Mouse (Mus musculus) forebrain, embryonic 15.5 days (tissue): ENCODE data around the gene Serpina9. TPM values are rescaled to one million over a fixed set of nuclear protein-coding genes. Genes with fewer than 3 reads are reported as not detected.

Experiments
- ATAC-seq: fragments of 200-750 bp; cut with Nextera tagmentation; replicated peaks from 2 replicates; pipeline ENCODE4 v1.8.0; 2017; ENCODE audit warnings: mild to moderate bottlenecking, moderate TSS enrichment, moderate library complexity
- H3K27ac ChIP-seq: fragments of 300-500 bp; sonication (generic); replicated peaks from 2 replicates; pipeline ENCODE4 v1.5.1; 2015; ENCODE audit warnings: mild to moderate bottlenecking, inconsistent platforms
- H3K27me3 ChIP-seq: fragments of 300-500 bp; sonication (generic); 2 replicates; pipeline ENCODE4 v1.6.1; 2015; ENCODE audit warnings: inconsistent platforms
- H3K36me3 ChIP-seq: fragments of 300-500 bp; sonication (generic); 2 replicates; pipeline ENCODE4 v1.6.1; 2015; ENCODE audit warnings: mild to moderate bottlenecking, inconsistent platforms
- H3K4me1 ChIP-seq: fragments of 300-500 bp; sonication (generic); 2 replicates; pipeline ENCODE4 v1.6.1; 2015; ENCODE audit warnings: inconsistent platforms
- H3K4me2 ChIP-seq: fragments of 300-500 bp; sonication (generic); replicated peaks from 2 replicates; pipeline ENCODE4 v1.6.1; 2015; ENCODE audit warnings: mild to moderate bottlenecking, inconsistent platforms
- H3K4me3 ChIP-seq: fragments of 300-500 bp; sonication (generic); 2 replicates; pipeline ENCODE4 v1.5.1; 2015; ENCODE audit warnings: mild to moderate bottlenecking, inconsistent platforms
- H3K9ac ChIP-seq: fragments of 300-500 bp; sonication (generic); replicated peaks from 2 replicates; pipeline ENCODE4 v1.6.1; 2015; ENCODE audit warnings: mild to moderate bottlenecking, inconsistent platforms
- H3K9me3 ChIP-seq: fragments of 300-500 bp; sonication (generic); 2 replicates; pipeline ENCODE4 v1.6.1; 2016; ENCODE audit warnings: inconsistent platforms
- whole genome bisulfite sequencing: fragments of 180-500 bp; shearing (Covaris S2); methylation state at CpG from one replicate; pipeline ENCODE4 v1.1.7; 2015; ENCODE audit warnings: mixed read lengths; 5-methylcytosine and 5-hydroxymethylcytosine counted together
- polyA plus RNA-seq: library from polyadenylated mRNA; unstranded; fragments of >200 nt; fragmentation: Nextera tagmentation; extraction: Ambion mirVana; gene quantifications from 2 replicates; pipeline ENCODE4 v1.2.1, GENCODE M21; 2015

The Serpina9 gene
- not detected in 2 replicates for polyA plus RNA-seq

- WGBS: 90% methylated on average over 6 of the region's 6 CpGs
- Histone ChIP-seq H3K27me3 (no peaks in the 10 kb centered on the region), H3K9ac (no peak within 1 kb of the TSS), H3K4me1 (no peaks in the 10 kb centered on the region), H3K36me3 (no peaks in the 10 kb centered on the region), H3K4me2 (no peak within 1 kb of the TSS), H3K9me3 (no peaks in the 10 kb centered on the region), H3K4me3 (no peak within 1 kb of the TSS), H3K27ac (no peak within 1 kb of the TSS)
- no peak for ATAC-seq
These were observed at the start of gene Serpina9 for GRCm38 (mm10) chr12:104013620-104014019. TSS of gene Serpina9 (minus strand) at chr12:104013755.

- 68% methylated on average over 2 of the region's 2 CpGs for WGBS
- H3K27ac ChIP-seq: no peak overlapping the region
- ATAC-seq: no peak
- H3K4me2 ChIP-seq: no peak overlapping the region
- H3K36me3 ChIP-seq: no peaks in the 10 kb centered on the region
- H3K27me3 ChIP-seq: no peaks in the 10 kb centered on the region
- no peak overlapping the region for H3K4me3 ChIP-seq
- H3K4me1 ChIP-seq: peaks cover 6% of the 10 kb centered on the region
- no peak overlapping the region for H3K9ac ChIP-seq
- no peaks in the 10 kb centered on the region for H3K9me3 ChIP-seq
These were observed 48.3 kb upstream of the Serpina9 start for GRCm38 (mm10) chr12:104061862-104062261.

- no peak for ATAC-seq
These were observed 46.6 kb upstream of the Serpina9 start for GRCm38 (mm10) chr12:104060126-104060525.

GRCm38 (mm10) chr12:104057531-104057930 is 44.0 kb upstream of the Serpina9 start:
- Histone ChIP-seq H3K36me3 (no peaks in the 10 kb centered on the region), H3K4me1 (peaks cover 8% of the 10 kb centered on the region), H3K9me3 (no peaks in the 10 kb centered on the region), H3K27me3 (no peaks in the 10 kb centered on the region), H3K9ac (no peak overlapping the region), H3K27ac (no peak overlapping the region; the same call in 1 of the 2 replicates), H3K4me2 (no peak overlapping the region), H3K4me3 (no peak overlapping the region)
- 84% methylated on average over 7 of the region's 7 CpGs for WGBS
- 0 out of 2 replicates have a peak, but pooled peaks have one; percentile 9 for ATAC-seq

More at GRCm38 (mm10) chr12:104060126-104060525, 46.6 kb upstream of the Serpina9 start:
- Histone ChIP-seq H3K27ac (no peak overlapping the region), H3K27me3 (no peaks in the 10 kb centered on the region), H3K4me3 (no peak overlapping the region), H3K4me1 (peaks cover 8% of the 10 kb centered on the region), H3K9ac (no peak overlapping the region), H3K36me3 (no peaks in the 10 kb centered on the region), H3K4me2 (no peak overlapping the region), H3K9me3 (no peaks in the 10 kb centered on the region)
- WGBS: 77% methylated on average over 6 of the region's 6 CpGs

- WGBS: 21% methylated on average over 4 of the region's 4 CpGs
- Histone ChIP-seq H3K9ac (no peak overlapping the region), H3K9me3 (no peaks in the 10 kb centered on the region), H3K4me1 (peaks cover 8% of the 10 kb centered on the region), H3K27ac (no peak overlapping the region; the same call in 1 of the 2 replicates), H3K4me2 (no peak overlapping the region), H3K27me3 (no peaks in the 10 kb centered on the region), H3K36me3 (no peaks in the 10 kb centered on the region), H3K4me3 (no peak overlapping the region)
- ATAC-seq: peak; percentile 69
These were observed 43.5 kb upstream of the Serpina9 start for GRCm38 (mm10) chr12:104057050-104057449.

DNA sequence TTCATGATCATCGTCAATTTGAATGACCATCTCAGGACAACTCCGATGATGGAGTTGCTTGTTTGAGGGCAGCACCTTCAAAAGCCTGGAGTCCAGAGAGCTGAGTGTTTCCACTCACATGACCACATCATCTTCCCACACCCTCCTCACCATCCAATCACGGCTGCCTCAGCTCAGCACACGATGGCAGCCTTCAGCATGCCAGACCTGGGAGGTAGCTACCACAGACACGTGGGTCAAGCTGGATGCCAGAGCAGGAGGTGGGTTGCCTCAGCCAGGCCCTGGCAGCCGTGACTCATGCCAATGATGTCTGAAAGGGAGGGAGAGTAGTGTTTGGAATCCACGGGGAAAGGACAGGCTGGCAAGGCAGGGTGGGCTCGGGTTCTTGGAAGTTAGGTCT is 42.2 kb upstream of the Serpina9 start:
- H3K27ac ChIP-seq: no peak overlapping the region
- no peak for ATAC-seq
- H3K36me3 ChIP-seq: no peaks in the 10 kb centered on the region
- no peak overlapping the region for H3K4me2 ChIP-seq
- 84% methylated on average over 8 of the region's 8 CpGs for WGBS
- H3K27me3 ChIP-seq: no peaks in the 10 kb centered on the region
- H3K9me3 ChIP-seq: no peaks in the 10 kb centered on the region
- no peak overlapping the region for H3K9ac ChIP-seq
- no peak overlapping the region for H3K4me3 ChIP-seq
- H3K4me1 ChIP-seq: peaks cover 8% of the 10 kb centered on the region

- Histone ChIP-seq H3K36me3 (no peaks in the 10 kb centered on the region), H3K4me2 (no peak overlapping the region), H3K9ac (no peak overlapping the region), H3K27ac (no peak overlapping the region), H3K4me1 (peaks cover 8% of the 10 kb centered on the region), H3K9me3 (no peaks in the 10 kb centered on the region), H3K4me3 (no peak overlapping the region), H3K27me3 (no peaks in the 10 kb centered on the region)
- 53% methylated on average over 1 of the region's 1 CpGs for WGBS
- no peak for ATAC-seq
These were observed 40.4 kb upstream of the Serpina9 start for GRCm38 (mm10) chr12:104053995-104054394.

DNA sequence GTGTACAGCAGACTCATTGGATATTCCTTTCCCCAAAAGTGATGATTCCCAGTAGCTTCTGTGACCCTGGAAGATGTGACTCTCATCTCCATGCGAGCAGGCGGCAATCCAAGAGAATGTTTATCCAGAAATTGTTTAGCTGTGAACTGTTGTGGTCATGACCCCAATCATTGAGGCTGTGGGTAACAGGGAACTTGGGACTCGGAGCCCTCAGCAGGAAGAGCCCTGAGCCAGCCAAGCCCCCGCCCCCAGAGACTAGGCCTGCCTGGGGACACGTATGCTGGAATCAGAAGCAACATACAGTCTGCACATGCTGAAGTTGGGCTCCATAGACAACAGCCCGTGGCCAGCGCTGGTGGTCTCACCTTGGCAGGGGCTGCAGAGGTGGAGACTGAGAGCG is 32.2 kb upstream of the Serpina9 start:
- WGBS: 88% methylated on average over 8 of the region's 8 CpGs
- no peak overlapping the region for H3K27ac ChIP-seq
- no peak overlapping the region for H3K4me3 ChIP-seq
- H3K36me3 ChIP-seq: no peaks in the 10 kb centered on the region
- no peak overlapping the region for H3K9ac ChIP-seq
- no peaks in the 10 kb centered on the region for H3K4me1 ChIP-seq
- ATAC-seq: no peak
- no peaks in the 10 kb centered on the region for H3K27me3 ChIP-seq
- H3K9me3 ChIP-seq: no peaks in the 10 kb centered on the region
- no peak overlapping the region for H3K4me2 ChIP-seq

DNA sequence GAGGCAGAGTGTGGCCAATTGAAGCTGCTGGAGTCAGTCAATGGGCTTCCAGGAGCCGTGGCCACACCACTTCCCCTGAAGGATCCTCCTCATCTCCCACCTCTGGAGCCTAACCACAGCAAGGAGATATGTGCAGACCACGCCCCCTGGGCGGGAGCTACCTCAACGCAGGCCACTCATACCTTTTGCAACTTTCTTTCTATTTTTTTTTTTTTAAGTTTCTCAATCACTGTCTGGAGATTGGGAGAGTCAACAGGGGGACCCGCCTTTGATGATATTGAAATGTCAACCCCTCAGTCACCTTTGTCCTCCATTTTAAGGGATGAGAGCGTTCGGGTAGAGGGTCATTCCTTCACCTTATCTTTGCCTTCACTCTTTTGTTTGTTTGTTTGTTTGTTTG is 30.8 kb upstream of the Serpina9 start, which contains the start of gene Serpina12:
Gene Serpina12 (minus strand): TSS at position 101 of the 400 bp plus-strand sequence.
- 94% methylated on average over 7 of the region's 7 CpGs for WGBS
- Histone ChIP-seq H3K4me2 (no peak within 1 kb of the TSS), H3K9me3 (no peaks in the 10 kb centered on the region), H3K4me1 (no peaks in the 10 kb centered on the region), H3K27me3 (no peaks in the 10 kb centered on the region), H3K4me3 (no peak within 1 kb of the TSS), H3K36me3 (no peaks in the 10 kb centered on the region), H3K27ac (no peak within 1 kb of the TSS), H3K9ac (no peak within 1 kb of the TSS)
- no peak for ATAC-seq

GRCm38 (mm10) chr12:104042753-104043152 is 29.2 kb upstream of the Serpina9 start:
- no peaks in the 10 kb centered on the region for H3K4me1 ChIP-seq
- 86% methylated on average over 2 of the region's 2 CpGs for WGBS
- H3K27ac ChIP-seq: no peak overlapping the region
- no peaks in the 10 kb centered on the region for H3K9me3 ChIP-seq
- no peaks in the 10 kb centered on the region for H3K36me3 ChIP-seq
- no peak overlapping the region for H3K4me3 ChIP-seq
- no peaks in the 10 kb centered on the region for H3K27me3 ChIP-seq
- H3K4me2 ChIP-seq: no peak overlapping the region
- H3K9ac ChIP-seq: no peak overlapping the region
- no peak for ATAC-seq

DNA sequence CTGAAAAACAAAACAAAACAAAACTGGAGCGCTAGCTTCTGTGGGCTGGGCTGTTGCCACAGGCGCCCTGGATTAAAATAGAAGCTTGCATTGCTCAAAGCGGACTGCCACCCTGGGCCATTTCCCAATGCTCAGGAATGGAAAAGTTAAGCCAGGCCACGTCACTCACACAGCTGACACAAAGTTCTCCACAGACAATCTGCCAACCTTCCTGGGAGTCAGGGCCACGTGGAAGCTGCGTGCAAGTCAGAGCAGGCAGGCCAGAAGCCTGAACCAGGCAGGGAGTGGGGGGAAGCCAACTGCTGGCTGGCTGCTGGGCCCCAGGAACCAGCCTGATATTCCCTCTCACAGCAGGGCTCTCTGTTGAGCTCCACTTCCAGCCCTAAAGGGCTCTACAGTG is 27.8 kb upstream of the Serpina9 start:
- Histone ChIP-seq H3K9ac (no peak overlapping the region), H3K36me3 (no peaks in the 10 kb centered on the region), H3K4me2 (no peak overlapping the region), H3K27ac (no peak overlapping the region), H3K4me1 (no peaks in the 10 kb centered on the region), H3K27me3 (no peaks in the 10 kb centered on the region), H3K4me3 (no peak overlapping the region), H3K9me3 (no peaks in the 10 kb centered on the region)
- ATAC-seq: no peak
- 68% methylated on average over 6 of the region's 6 CpGs for whole genome bisulfite sequencing

- 95% methylated on average over 7 of the region's 7 CpGs for WGBS
- Histone ChIP-seq H3K4me1 (no peaks in the 10 kb centered on the region), H3K27ac (no peak overlapping the region), H3K36me3 (no peaks in the 10 kb centered on the region), H3K9me3 (no peaks in the 10 kb centered on the region), H3K4me2 (no peak overlapping the region), H3K27me3 (no peaks in the 10 kb centered on the region), H3K9ac (no peak overlapping the region), H3K4me3 (no peak overlapping the region)
- no peak for ATAC-seq
These were observed 24.6 kb upstream of the Serpina9 start for GRCm38 (mm10) chr12:104038181-104038580.

GRCm38 (mm10) chr12:104033752-104034151 is 20.2 kb upstream of the Serpina9 start:
- no peak overlapping the region for H3K4me3 ChIP-seq
- H3K4me1 ChIP-seq: no peaks in the 10 kb centered on the region
- WGBS: 100% methylated on average over 1 of the region's 1 CpGs
- no peak overlapping the region for H3K27ac ChIP-seq
- no peaks in the 10 kb centered on the region for H3K9me3 ChIP-seq
- H3K4me2 ChIP-seq: no peak overlapping the region
- ATAC-seq: no peak
- H3K9ac ChIP-seq: no peak overlapping the region
- no peaks in the 10 kb centered on the region for H3K36me3 ChIP-seq
- H3K27me3 ChIP-seq: no peaks in the 10 kb centered on the region
